Mouse (Mus musculus) G1E-ER4 (cell line): ENCODE data around the gene Tubg2. TPM values are rescaled to one million over a fixed set of nuclear protein-coding genes. Genes with fewer than 3 reads are reported as not detected.

Experiments
- GATA1 ChIP-seq: IDR thresholded peaks from one replicate; pipeline ENCODE4 v1.8.0; 2012; ENCODE audit warnings: low read length, inconsistent platforms
- polyA plus RNA-seq: library from polyadenylated mRNA; stranded (reverse); fragments of >175 nt; gene quantifications from 2 replicates; pipeline ENCODE4 v1.2.3, GENCODE M21; 2012

Gene Tubg2
- polyA plus RNA-seq, 1 experiment: not detected

- TF ChIP-seq GATA1: no peak
Measured at GRCm38 (mm10) chr11:101180846-101181740, 25.4 kb downstream of the Tubg2 start.

GRCm38 (mm10) chr11:101181961-101182360 is 26.3 kb downstream of the Tubg2 start:
- no peak for TF ChIP-seq GATA1

GRCm38 (mm10) chr11:101182771-101183517 is 27.2 kb downstream of the Tubg2 start:
- TF ChIP-seq GATA1: no peak

DNA sequence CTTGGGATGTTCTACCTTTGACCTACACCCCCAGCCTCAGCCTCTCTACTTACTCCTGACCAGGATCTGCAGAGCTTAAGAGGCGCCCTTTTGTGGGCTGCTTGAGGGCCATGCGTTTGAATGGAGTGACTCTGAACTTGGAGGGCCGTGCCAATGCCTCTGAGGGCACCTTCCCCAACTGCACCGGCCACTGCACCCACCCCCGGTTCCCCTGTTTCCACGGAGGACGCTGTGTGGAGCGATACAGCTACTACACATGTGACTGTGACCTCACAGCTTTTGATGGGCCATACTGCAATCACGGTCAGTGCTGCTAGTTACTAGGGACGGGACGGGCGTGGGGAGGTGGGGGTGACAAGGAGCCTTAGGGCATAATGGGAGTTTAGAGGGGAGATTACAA is 29.3 kb downstream of the Tubg2 start:
- no peak for TF ChIP-seq GATA1

DNA sequence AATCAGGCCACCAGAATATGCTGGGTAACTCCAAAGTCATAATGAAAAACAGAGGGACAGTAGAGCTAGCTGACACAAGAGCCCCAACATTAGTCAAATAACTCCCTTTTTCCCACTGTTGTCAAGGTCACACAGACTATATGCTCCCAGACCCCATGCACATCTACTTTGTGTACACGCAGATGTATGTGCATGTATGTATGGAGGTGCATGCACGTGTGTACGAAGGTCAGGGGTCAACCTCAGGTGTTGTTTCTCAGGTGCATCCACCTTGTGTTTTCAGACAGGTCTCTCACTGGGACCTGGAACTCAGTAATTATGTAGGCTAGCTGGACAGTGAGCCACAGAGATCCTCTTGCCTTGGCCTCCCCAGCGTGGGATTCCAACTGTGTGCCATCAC is 29.7 kb downstream of the Tubg2 start:
- no peak for TF ChIP-seq GATA1

- TF ChIP-seq GATA1: no peak
Measured at GRCm38 (mm10) chr11:101186526-101187247, 31.0 kb downstream of the Tubg2 start.

DNA sequence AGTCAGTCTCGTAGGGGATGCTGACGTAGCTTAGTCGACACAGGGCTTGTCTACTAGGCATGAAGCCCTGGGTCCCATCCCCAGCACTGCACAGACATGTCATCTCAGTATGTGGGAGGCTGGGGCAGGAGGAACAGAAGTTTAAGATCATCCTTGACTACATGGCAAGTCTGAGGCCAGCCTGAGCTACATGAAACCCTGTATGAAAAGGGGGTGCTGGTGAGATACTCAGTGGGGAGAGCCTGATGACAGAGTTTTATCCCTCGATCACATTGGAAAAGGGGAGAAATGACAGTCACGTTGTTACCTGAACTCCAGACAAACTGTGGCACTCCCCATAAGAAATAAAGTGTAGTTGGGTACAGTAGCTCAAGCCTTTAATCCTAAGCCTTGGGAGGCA is 31.8 kb downstream of the Tubg2 start:
- no peak for TF ChIP-seq GATA1

DNA sequence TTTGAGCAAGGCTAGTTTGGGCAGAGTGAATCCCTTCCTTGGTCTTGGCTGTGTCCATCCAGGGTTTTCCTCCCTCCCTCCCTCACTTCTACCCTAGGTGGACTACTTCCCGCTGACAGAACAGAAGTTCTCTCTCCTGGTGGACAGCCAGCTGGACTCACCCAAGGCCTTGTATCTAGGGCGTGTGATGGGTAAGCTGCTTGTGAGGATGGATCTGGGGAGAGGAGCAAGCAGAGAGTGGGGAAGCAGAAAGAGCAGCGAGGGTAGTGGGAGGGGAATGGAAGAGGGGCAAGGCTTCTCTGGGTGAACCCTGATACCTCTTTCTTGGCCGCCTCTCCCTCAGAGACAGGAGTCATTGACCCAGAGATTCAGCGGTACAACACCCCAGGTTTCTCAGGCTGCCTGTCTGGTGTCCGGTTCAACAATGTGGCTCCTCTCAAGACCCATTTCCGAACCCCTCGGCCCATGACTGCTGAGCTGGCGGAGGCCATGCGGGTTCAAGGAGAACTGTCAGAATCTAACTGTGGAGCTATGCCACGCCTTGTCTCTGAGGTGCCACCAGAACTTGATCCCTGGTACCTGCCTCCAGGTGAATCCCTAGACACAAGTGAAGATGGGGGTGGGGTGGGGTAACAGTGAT is 32.6 kb downstream of the Tubg2 start:
- TF ChIP-seq GATA1: no peak

DNA sequence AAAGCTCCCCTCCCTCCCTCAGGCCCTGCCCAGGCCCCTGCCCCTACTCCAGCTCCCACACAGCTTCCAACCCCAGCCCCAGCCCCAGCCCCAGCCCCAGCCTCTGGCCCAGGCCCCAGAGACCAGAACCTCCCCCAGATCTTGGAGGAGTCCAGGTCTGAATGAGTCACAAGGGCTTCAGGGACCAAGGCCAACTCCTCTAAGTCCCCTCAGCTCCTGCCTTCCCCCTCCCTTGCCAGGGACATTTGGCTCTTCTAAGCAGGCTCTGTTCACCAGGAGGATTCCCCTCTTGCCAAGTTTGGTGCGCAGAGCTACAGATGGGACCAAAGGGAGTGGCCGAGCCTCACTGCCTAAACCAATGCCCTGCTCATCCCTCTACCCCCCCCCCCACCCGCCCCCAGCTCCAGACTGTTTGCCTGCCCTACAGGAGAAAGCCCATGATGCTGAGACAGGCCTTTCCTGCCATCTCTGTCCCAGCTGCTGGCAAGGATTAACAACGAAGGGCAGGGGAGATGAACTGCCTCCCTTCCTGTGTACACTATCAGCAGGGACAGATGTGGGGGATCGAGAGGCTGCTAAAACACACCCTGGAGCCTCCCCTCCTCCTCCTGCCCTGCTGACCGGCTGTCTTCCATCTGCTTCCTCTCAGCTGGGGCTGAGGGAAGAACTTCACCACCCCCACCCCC is 33.9 kb downstream of the Tubg2 start:
- peak; percentile 59 for TF ChIP-seq GATA1

GRCm38 (mm10) chr11:101190181-101190912 is 34.6 kb downstream of the Tubg2 start:
- TF ChIP-seq GATA1: no peak

- no peak for TF ChIP-seq GATA1
Measured at GRCm38 (mm10) chr11:101190913-101191907, 35.5 kb downstream of the Tubg2 start.

GRCm38 (mm10) chr11:101191919-101192470 is 36.3 kb downstream of the Tubg2 start:
- no peak for TF ChIP-seq GATA1

DNA sequence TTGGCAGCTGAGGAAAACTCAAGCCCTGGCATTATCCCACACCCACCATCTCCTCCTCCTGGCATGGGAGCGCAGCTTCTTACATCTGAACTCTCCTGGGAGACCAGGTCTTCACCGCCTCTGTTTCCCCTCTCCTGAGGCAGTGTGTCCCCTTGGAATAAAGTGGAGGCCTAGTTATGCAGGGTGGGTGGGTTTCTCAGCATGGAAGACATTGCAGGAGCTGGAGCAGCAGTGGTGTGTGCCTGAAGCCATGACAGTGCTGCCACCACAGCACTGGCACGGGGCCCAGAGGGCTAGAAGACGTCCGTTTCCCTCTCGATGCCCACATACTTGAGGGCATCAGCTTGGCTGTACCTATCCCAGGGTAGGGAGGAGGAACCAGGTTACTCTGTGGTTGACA is 36.9 kb downstream of the Tubg2 start:
- TF ChIP-seq GATA1: no peak
